Mouse (Mus musculus) ES-E14 (cell line): ENCODE measurements around the gene Olfr155. TPM values are rescaled to one million over a fixed set of nuclear protein-coding genes. Genes with fewer than 3 reads are reported as not detected.

ENCODE experiments used
- DNase-seq: peaks from one replicate; pipeline ENCODE4 v3.0.0-alpha.2; 2013; ENCODE audit warnings: low read depth, low spot score
- H3K27ac ChIP-seq: 2 replicates; pipeline ENCODE4 v1.5.1; 2012; ENCODE audit warnings: low read depth, mild to moderate bottlenecking, low read length, moderate library complexity, mixed read lengths; ENCODE audit not compliant: poor library complexity, insufficient read depth, severe bottlenecking
- H3K36me3 ChIP-seq: 2 replicates; pipeline ENCODE4 v1.6.1; 2012; ENCODE audit warnings: mild to moderate bottlenecking, low read length, moderate library complexity, mixed read lengths; ENCODE audit not compliant: control insufficient read depth, poor library complexity, insufficient read depth, severe bottlenecking
- H3K4me1 ChIP-seq, 2 experiments: fragments of 150-350 bp in 1 of 2; sonication (generic) in 1 of 2; 2 replicates each; pipeline ENCODE4 v1.6.1; 2012; ENCODE audit warnings: low read length in 2 of 2, mild to moderate bottlenecking in 1 of 2, mixed read lengths in 1 of 2; ENCODE audit not compliant: control insufficient read depth in 2 of 2, insufficient read depth in 2 of 2, poor library complexity in 1 of 2
- H3K4me3 ChIP-seq, 2 experiments: fragments of 150-350 bp in 1 of 2; sonication (generic) in 1 of 2; 2 replicates each; pipeline ENCODE4 v1.5.1; 2012; ENCODE audit warnings: low read length in 2 of 2, low read depth in 1 of 2, mild to moderate bottlenecking in 1 of 2, mixed read lengths in 1 of 2; ENCODE audit not compliant: insufficient read depth in 1 of 2, poor library complexity in 1 of 2, severe bottlenecking in 1 of 2
- H3K9ac ChIP-seq: 2 replicates; pipeline ENCODE4 v1.6.1; 2012; ENCODE audit warnings: low read depth, mild to moderate bottlenecking, low read length, mixed read lengths; ENCODE audit not compliant: poor library complexity, insufficient read depth, severe bottlenecking
- H3K9me3 ChIP-seq: fragments of 150-350 bp; sonication (generic); 2 replicates; pipeline ENCODE4 v1.6.1; 2012; ENCODE audit warnings: low read depth, mild to moderate bottlenecking, low read length; ENCODE audit not compliant: control insufficient read depth, insufficient read depth
- CHD2 ChIP-seq: IDR thresholded peaks from 2 replicates; pipeline ENCODE4 v1.6.1; 2014; ENCODE audit warnings: mild to moderate bottlenecking, low read depth, low read length, inconsistent platforms
- HCFC1 ChIP-seq: IDR thresholded peaks from 2 replicates; pipeline ENCODE4 v1.6.1; 2012; ENCODE audit warnings: low read length, inconsistent platforms, borderline replicate concordance; ENCODE audit not compliant: insufficient read depth
- MAFK ChIP-seq: IDR thresholded peaks from 2 replicates; pipeline ENCODE4 v1.6.1; 2014; ENCODE audit warnings: mild to moderate bottlenecking, low read depth, low read length, inconsistent platforms; ENCODE audit not compliant: insufficient read depth
- ZC3H11A ChIP-seq: IDR thresholded peaks from 2 replicates; pipeline ENCODE4 v1.6.1; 2012; ENCODE audit warnings: low read depth, mild to moderate bottlenecking, inconsistent platforms, low read length, borderline replicate concordance
- ZNF384 ChIP-seq: IDR thresholded peaks from 2 replicates; pipeline ENCODE4 v1.6.1; 2012; ENCODE audit warnings: low read depth, low read length, inconsistent platforms
- in situ Hi-C, 2 experiments: fragments of 600-800 bp; cut with MboI; formaldehyde crosslinking; loops; one replicate each; pipeline ENCODE4 v1.15.1; 2025; ENCODE audit warnings: low sequenced_read_pairs in 2 of 2, inconsistent platforms in 1 of 2; ENCODE audit not compliant: unreplicated experiment in 2 of 2
- total RNA-seq: library from RNA; depleted of rRNA; stranded (reverse); fragments of 300-350 nt; gene quantifications from 2 replicates; pipeline ENCODE4 v1.2.3, GENCODE M21; 2012

Gene Olfr155
- total RNA-seq, 1 experiment: not detected

DNA sequence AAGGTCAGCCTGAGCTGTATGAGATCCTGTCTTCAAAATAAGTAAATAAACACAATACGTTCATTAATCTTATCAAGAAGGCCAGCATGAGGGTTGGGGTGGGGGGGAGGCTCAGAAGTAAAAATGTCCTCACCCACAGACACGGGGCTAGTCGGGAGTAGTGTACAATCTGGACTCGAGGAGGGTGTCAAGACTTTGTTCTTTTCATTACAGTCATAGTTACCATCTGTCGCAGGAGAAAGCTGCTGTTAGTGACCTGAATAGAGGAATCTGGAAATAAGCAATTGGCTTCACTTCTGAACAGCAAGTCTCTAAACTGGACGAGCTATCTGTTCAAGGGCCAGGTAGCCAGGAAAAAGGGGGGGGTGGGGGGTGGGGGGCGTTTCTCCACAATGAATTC lies 23.1 kb downstream of the Olfr155 start:
- H3K36me3 ChIP-seq: no peaks in the 10 kb centered on the region
- H3K9me3 ChIP-seq: no peaks in the 10 kb centered on the region
- no peak overlapping the region for H3K9ac ChIP-seq
- H3K4me3 ChIP-seq: peak overlapping the region in 1 of 2 experiments; percentile 100; a peak in 1 of 4 replicates
- TF ChIP-seq ZC3H11A: no peak
- no peak for TF ChIP-seq CHD2
- TF ChIP-seq HCFC1: no peak
- no peak for TF ChIP-seq MAFK
- no peak for TF ChIP-seq ZNF384
- no peak for DNase-seq
- no peak overlapping the region for H3K27ac ChIP-seq
- in situ Hi-C loops: loop anchor here (25.0 kb wide), 1 partner anchor 137 kb away; the partner anchor contains the start of genes Hrct1 (in 2 of the 2) and Spaar (in 2 of the 2)
- peaks cover 0 to 2% of the 10 kb centered on the region in 2 experiments; a peak in 1 of 4 replicates for H3K4me1 ChIP-seq

- no peak within 1 kb of the TSS for H3K27ac ChIP-seq
- peak within 1 kb of the TSS; percentile 89 to 100 for H3K4me3 ChIP-seq
- H3K36me3 ChIP-seq: no peaks in the 10 kb centered on the region
- DNase-seq: peak; percentile 84
- H3K4me1 ChIP-seq: peaks cover 0 to 2% of the 10 kb centered on the region in 2 experiments; a peak in 1 of 4 replicates
- TF ChIP-seq MAFK: no peak
- TF ChIP-seq ZNF384: no peak
- no peak for TF ChIP-seq HCFC1
- TF ChIP-seq ZC3H11A: no peak
- TF ChIP-seq CHD2: no peak
- H3K9ac ChIP-seq: peak within 1 kb of the TSS; percentile 79
- in situ Hi-C loops: no loop called here
- H3K9me3 ChIP-seq: no peaks in the 10 kb centered on the region
Observed at GRCm38 (mm10) chr4:43875160-43875918, 24.0 kb downstream of the Olfr155 start, which contains the start of gene Reck. Gene Reck (plus strand): TSS chr4:43875530.

DNA sequence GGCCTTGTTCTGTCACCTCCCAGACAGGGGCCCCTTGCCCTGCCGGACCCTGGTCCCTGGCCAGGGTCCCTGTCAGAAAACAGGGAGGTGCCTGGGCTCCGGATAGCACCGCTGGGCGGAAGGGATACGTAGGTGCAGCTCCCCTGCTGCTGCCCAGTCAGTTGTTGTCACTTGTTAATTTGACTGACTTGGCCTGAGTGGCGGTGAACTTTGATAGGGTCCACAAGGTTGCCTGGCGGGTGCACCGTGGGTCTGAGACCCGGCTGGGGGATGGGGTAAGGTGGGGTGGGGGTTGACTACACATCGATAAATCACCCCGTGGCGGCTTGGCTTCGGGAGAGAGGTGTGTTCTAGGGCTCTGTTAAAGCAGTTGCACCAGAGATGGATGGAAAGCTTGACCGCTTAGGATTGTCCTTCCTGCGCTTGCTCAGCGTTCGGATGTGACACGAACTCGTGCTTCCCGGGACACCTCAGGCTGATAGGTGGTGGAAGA lies 24.6 kb downstream of the Olfr155 start:
- Histone ChIP-seq H3K9me3 (no peaks in the 10 kb centered on the region), H3K36me3 (no peaks in the 10 kb centered on the region), H3K4me3 (peak overlapping the region; percentile 89 to 100), H3K9ac (peak overlapping the region; percentile 79), H3K27ac (no peak overlapping the region), H3K4me1 (peaks cover 0 to 2% of the 10 kb centered on the region in 2 experiments; a peak in 1 of 4 replicates)
- in situ Hi-C loops: no loop called here
- TF ChIP-seq CHD2: no peak
- no peak for TF ChIP-seq MAFK
- no peak for TF ChIP-seq ZNF384
- TF ChIP-seq HCFC1: no peak
- no peak for TF ChIP-seq ZC3H11A
- peak; percentile 11 for DNase-seq

DNA sequence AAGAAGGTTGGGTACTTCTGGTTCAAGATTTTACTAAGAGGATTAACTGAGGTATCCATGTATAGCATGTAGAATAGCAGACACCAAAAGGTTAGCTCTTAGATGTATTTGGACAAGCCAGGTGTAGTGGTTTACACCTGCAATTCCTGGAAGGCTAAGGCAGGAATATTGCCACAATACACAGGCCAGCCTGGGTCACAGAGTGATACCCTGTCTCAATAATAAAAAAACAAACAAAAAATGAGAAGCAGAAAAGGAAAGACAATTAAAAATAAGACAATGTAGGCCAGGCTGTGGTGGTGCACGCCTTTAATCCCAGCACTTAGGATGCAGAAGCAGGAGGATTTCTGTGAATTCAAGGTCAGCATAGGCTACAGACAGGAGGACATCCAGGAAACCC lies 25.9 kb downstream of the Olfr155 start:
- Histone ChIP-seq H3K9ac (no peak overlapping the region), H3K4me3 (no peak overlapping the region)

More for the DNA sequence above, 25.9 kb downstream of the Olfr155 start:
- H3K27ac ChIP-seq: no peak overlapping the region
- no peak for TF ChIP-seq HCFC1
- TF ChIP-seq MAFK: no peak
- DNase-seq: no peak
- H3K4me1 ChIP-seq: peaks cover 0 to 2% of the 10 kb centered on the region in 2 experiments; a peak in 1 of 4 replicates
- no peaks in the 10 kb centered on the region for H3K9me3 ChIP-seq
- H3K36me3 ChIP-seq: no peaks in the 10 kb centered on the region
- in situ Hi-C loops: no loop called here
